Comparison of ENCODE assay signal across 8 mouse cellular contexts in genomic region chr10:111298140-111299098, GRCm38 (mm10). TPM values are rescaled to one million over a fixed set of nuclear protein-coding genes. Genes with fewer than 3 reads are reported as not detected.
A peak's percentile ranks its signal among the peaks of the same experiment; 100 is the strongest.
DNase-seq lines count a peak whose midpoint lies in the region; ATAC-seq lines count a peak whose summit lies in the region.

Gene Bbs10, plus strand, starts transcription at chr10:111298679.

- no peaks in the 10 kb centered on the region for H3K79me2 ChIP-seq in macrophage (ENCODE audit: inconsistent target)

- H3K4me1 ChIP-seq in hindbrain, embryonic 16.5 days (ENCODE audit: control insufficient read depth, insufficient read depth, low read depth, low read length): peaks cover 4% of the 10 kb centered on the region

- peak within 1 kb of the TSS; percentile 85 for H3K4me2 ChIP-seq in hindbrain, embryonic 16.5 days (ENCODE audit: low read length)

- peak; percentile 89 for DNase-seq in WW6 (ENCODE audit: low read depth, low spot score)
- DNase-seq in cerebellum, postnatal 4 days (ENCODE audit: low spot score in 2 of 2): peak; percentile 80 to 94
- DNase-seq in gastrocnemius, adult 18-20 months (ENCODE audit: low spot score): peak; percentile 96
- DNase-seq in left cerebral cortex, adult 18-20 months (ENCODE audit: low spot score in 2 of 2): peak; percentile 94 to 95
- DNase-seq in right cerebral cortex, adult 18-20 months: peak; percentile 96
- peak; percentile 69 for DNase-seq in urinary bladder, postnatal 10 days (ENCODE audit: low spot score)

- H3K27me3 ChIP-seq in hindbrain, embryonic 16.5 days (replicated peaks; ENCODE audit: control insufficient read depth, insufficient read depth, low read length): no peaks in the 10 kb centered on the region

- no peaks in the 10 kb centered on the region for H3K36me3 ChIP-seq in hindbrain, embryonic 16.5 days (ENCODE audit: control insufficient read depth, insufficient read depth, low read length)
- peaks cover 16% of the 10 kb centered on the region; the same call in 1 of the 2 replicates for H3K36me3 ChIP-seq in macrophage (ENCODE audit: inconsistent target)

- peak within 1 kb of the TSS; percentile 97 for H3K27ac ChIP-seq in hindbrain, embryonic 16.5 days (ENCODE audit: low read depth, low read length)
- H3K27ac ChIP-seq in macrophage: peak within 1 kb of the TSS; percentile 17; the same call in 1 of the 2 replicates

- peak within 1 kb of the TSS; percentile 86 for H3K9ac ChIP-seq in hindbrain, embryonic 16.5 days (ENCODE audit: low read depth, low read length)

- 1% methylated on average over 53 of the region's 54 CpGs for WGBS in hindbrain, embryonic 16.5 days
- 2% methylated on average over 54 of the region's 54 CpGs for WGBS in macrophage (ENCODE audit: missing documents)

- H3K9me3 ChIP-seq in hindbrain, embryonic 16.5 days (ENCODE audit: control insufficient read depth, low read length): no peaks in the 10 kb centered on the region

- peak within 1 kb of the TSS; percentile 84 for H3K4me3 ChIP-seq in hindbrain, embryonic 16.5 days (ENCODE audit: low read length)
- peak within 1 kb of the TSS; percentile 19; the same call in 1 of the 2 replicates for H3K4me3 ChIP-seq in macrophage (ENCODE audit: inconsistent target)

- ATAC-seq in hindbrain, embryonic 16.5 days: peak; percentile 100

RNA-seq across cellular contexts. Expression of gene Bbs10, which starts in this region (rescaled TPM):
- total RNA-seq in gastrocnemius, adult 18-20 months (2021): 1 to 10 TPM; 1.4 to 1.6 TPM
- polyA plus RNA-seq in hindbrain, embryonic 16.5 days (2015; fragmentation: Nextera tagmentation; extraction: Ambion mirVana): 4.9 and 5.8 TPM in 2 replicates
- 1 to 10 TPM; 4.4 to 6.4 TPM for total RNA-seq in left cerebral cortex, adult 18-20 months (2021)
- total RNA-seq in macrophage (2018; cell fraction: chromatin; rRNA removed): 100 to 1,000 TPM in 5 of 26 experiments, 10 to 100 TPM in 17, 1 to 10 TPM in 4; 3.6 to 211 (median 40.0) TPM
- 1 to 10 TPM in 17 of 26 experiments, under 1 TPM in 9; 0.29 to 7.2 (median 1.5) TPM for total RNA-seq in macrophage (2018; cell fraction: cytosol; rRNA removed)
- total RNA-seq in macrophage (2018; cell fraction: nucleus; rRNA removed): 100 to 1,000 TPM in 3 of 26 experiments, 10 to 100 TPM in 23; 10.8 to 159 (median 33.6) TPM
- polyA plus RNA-seq in macrophage (2018): 1.4 to 5.0 TPM (median 2.4 TPM) in 3 replicates

Comparison
In these comparisons a context has a peak if more than half of its experiments do, and no peak if none do; other contexts are left out.
1. Peak in every context shown above with its lines: DNase-seq, ATAC-seq, H3K4me3 ChIP-seq and H3K27ac ChIP-seq.